Mouse (Mus musculus) lung, postnatal 25 days (tissue): Measurements from ENCODE around the gene Dnajc7.
"Not testable (repeated sequence)": the region's sequence is repeated elsewhere in the genome, so short reads cannot be mapped to it uniquely, and the experiment has no call there.

Experiments
- DNase-seq: peaks from one replicate; pipeline ENCODE4 v3.0.0; 2022; ENCODE audit warnings: low spot score

Dnajc7 gene

DNA sequence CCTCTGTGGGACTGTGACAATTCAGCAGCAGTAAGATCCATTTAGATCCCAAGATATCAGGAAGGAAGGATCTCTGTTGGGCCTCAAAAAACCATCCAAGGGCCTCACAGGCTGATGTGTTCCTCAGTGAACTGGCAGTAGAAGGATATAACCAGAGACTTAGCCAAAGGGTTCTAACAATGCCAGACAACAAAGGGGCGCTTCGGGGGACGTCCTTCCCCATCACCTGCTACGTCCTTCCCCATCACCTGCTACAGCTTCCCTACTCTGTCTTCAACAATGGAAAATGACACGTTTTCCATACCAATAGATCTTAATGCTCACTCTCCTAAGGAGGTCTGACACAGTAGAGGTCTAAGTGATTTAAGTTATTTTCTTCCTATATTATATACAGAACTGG is 3.6 kb downstream of the Dnajc7 start:
- no peak for DNase-seq

DNA sequence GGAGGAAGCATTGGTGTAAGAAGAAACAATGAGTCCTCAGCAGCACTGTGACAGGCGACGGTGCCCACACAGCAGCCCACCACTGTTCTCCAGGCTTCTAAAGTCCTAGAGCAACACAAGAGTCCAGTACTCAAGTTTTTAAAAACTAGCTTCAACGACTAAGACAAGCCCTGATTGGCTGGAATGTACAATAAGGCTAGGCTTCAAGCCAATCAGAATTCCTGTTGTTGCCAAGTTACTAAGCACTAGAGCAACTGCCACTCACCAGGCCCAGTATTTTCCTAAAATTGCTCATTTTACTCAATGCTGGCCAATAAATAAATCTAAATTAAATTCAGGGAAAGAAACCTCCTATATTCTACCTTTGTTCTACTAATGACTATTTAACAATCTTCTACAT is 6.7 kb downstream of the Dnajc7 start:
- peak; percentile 27 for DNase-seq

- no peak for DNase-seq
Observed at GRCm38 (mm10) chr11:100611627-100612026, 8.3 kb downstream of the Dnajc7 start.

GRCm38 (mm10) chr11:100609997-100610680 is 9.8 kb downstream of the Dnajc7 start:
- DNase-seq: peak; percentile 19

GRCm38 (mm10) chr11:100609355-100609996 is 10.5 kb downstream of the Dnajc7 start:
- DNase-seq: no peak

- peak; percentile 27 for DNase-seq
Observed at GRCm38 (mm10) chr11:100608796-100609195, 11.2 kb downstream of the Dnajc7 start.

GRCm38 (mm10) chr11:100607121-100607520 is 12.8 kb downstream of the Dnajc7 start:
- DNase-seq: no peak

DNA sequence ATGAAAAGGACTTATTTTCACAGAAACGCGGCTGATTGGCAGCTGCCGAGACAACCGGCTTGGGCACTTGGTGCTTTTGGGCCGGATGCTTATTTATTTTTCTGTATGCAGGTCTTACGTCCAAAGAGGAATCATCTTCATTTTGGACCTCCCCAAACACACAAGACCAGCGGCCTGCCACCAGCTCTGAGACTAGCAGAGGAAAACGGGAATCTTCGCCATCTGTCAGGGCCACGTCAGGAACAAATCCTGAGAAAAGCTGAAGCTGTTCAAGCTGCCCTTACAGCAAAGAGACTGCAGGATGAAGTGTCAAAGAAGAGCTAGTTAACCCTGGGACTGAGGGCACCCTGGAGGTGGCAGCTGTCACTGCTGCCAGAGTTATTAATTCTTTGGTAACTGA is 14.5 kb downstream of the Dnajc7 start:
- no peak for DNase-seq

DNA sequence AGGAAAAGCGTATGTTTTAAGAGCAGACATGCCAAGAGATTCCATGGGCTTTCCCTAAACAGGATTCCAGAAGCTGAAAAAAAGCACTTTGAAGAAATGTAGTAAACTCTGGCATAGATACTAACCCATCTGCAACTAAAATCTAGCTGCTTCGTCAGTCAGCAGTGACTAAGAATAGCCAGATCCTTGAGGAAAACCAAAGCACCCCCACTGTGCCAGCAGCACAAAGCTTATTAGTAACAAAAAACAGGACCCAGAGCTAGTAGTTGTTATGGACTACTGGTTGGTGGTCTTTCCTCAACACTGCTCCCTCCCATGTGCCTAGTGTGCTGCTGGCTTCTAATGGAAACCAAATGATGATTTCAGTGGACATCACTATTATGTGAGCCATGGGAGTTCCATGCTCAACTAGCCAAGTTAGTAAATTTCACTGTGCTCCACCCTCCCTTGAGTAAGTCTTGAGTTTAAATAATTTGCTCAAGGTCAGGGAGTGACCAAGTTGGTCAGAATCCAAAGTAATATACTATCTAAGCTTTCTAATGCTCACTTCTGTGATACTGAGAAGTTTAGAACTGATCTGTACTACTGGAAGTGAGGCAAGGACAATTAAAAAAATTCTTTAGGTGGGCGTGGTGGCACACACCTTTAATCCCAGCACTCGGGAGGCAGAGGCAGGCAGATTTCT is 15.5 kb downstream of the Dnajc7 start:
- no peak for DNase-seq

GRCm38 (mm10) chr11:100603813-100604212 is 16.2 kb downstream of the Dnajc7 start:
- no peak for DNase-seq

DNA sequence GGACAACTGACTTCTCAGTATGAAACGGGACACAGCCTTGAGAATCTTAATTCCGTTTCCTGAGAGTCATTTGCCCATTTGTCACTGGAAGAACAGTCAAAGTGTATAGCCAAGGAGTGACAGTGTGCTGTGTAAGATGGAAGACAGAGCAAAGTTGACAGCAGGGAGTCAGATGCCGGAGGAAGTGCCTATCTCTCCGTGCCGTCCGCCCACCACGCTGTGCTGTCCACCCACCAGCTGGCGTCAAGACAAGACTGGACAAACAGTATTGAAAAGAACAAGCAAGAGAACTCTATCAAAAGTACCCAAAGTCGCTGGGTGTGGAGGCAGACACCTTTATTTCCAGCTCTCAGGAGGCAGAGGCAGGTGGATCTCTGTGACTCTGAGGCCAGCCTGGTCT is 16.8 kb downstream of the Dnajc7 start:
- no peak for DNase-seq

GRCm38 (mm10) chr11:100601372-100601771 is 18.6 kb downstream of the Dnajc7 start:
- no peak for DNase-seq

- DNase-seq: no peak
Observed at GRCm38 (mm10) chr11:100598074-100598473, 21.9 kb downstream of the Dnajc7 start.

DNA sequence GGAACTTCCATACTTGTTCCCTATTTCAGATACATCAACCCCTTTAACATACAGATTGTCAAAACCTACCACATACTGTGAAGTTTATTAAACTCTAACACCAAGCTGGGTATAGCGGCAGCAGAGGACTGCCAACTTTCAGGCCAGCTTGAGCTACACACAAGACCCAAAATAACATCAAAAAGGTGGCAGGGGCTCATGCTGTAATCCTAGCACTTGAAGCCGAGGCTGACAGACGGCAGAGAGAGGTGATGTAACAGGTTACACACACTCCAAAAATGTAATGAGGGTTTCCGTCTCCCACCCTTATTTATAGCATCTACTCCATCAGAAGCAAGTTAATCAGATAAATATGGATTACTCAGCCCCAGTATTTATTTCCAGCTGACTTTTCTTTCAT is 24.4 kb downstream of the Dnajc7 start:
- no peak for DNase-seq

DNA sequence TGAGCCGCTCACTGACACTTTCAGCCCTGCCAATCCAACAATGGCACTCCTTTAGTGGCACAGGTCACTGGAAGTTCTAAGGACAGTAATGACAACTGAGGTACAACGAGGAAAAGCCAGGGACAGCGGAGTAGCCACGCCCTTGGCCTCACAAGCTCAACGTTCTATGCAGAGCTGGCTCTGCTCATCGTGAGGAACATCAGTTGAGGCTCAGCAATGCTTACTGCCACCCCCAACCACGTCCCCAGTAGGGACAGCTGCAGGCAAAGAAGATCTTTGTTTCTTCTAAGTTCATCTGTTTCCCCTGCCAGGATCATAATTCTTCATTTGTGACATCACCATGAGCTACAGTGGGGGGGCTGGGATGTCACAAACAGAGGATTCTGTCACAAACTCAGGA is 25.4 kb downstream of the Dnajc7 start:
- DNase-seq: no peak

DNA sequence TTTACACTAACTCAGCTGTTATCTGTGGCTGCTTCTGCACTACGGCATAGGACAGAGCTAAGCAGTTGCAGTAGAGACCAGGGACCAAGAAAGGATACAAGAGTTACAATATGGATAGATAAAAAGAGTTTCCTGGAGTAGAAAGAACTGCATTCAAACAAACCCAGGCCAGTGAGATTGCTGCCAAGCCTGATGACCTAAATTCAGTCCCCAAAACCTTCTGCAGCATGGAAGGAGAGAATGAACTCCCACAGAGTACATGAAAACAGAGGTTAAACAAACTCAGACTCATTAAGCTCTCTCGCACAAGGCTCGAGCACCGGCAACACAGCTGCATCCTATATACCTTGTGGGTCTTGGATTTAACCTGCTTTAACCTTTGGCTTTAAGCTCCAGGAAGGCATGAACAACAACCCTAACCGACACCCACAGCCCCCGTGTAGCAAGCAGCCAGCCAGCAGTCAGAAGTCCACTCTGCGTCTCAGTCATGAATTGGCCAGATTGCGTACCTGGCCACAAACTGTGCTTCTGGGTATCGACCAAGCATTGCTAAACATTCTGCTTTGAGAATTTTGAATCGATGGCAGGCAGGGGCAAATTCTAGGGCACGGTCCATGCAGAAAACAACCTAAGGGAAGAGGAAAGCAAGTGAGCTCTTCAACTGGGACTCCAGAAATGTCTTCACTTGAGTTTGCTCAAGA is 27.5 kb downstream of the Dnajc7 start:
- DNase-seq: no peak

DNA sequence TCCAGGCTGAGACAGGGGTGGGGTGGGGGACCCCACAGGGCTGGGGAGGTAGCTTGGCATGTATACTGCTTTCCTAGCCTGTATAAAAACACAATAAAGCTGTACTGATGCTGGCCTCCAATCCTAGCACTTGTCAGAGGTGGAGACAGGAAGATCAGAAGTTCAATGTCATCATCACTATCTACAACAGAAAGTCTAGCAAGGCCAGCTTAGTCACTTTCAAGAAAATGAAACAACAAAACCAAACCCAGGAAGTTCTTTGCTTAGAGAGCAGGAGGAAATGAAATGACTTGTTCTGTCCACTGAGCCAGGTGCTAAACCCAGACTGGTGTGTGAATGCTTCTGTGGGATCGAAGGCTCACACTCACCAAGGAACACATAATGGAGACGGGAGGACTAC is 31.5 kb downstream of the Dnajc7 start:
- DNase-seq: no peak

DNA sequence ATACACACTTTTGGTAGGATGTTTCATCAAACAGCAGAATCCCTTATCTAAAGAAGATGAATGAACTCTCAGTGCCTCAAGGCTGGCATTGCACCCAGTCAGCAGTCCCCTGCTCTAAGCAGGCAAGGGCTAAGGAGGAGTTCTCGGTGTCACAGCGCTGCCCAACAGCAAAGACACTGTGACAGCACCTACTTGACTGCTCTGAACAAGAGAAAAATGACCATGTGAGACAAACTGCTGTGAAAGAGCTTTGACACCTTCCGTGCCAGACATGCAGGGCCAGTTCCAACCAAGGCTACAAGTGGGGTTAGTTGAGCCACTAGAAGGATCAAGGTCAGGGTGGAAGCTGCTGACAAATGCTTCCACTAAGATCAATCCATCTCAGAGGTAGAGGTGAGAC is 34.8 kb downstream of the Dnajc7 start:
- DNase-seq: no peak

DNA sequence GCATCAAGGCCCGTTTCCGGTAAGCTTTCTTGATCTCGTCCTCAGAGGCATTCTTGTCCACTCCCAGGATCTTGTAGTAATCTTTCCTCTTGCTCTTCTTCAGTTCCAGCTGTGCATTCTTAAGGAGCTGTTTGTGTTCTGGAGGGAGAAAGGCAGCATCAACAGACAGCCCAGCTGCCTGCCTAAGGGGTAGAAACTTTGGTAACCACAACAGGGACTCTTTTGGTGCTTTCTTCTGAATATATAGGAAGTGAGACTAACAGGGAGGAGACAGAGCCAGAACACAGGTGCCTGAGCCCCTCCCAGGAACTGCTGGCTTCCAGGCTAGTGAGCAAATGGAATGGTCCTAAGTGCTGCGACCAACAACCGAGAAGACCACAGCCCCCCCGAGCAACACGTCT is 35.4 kb downstream of the Dnajc7 start:
- no peak for DNase-seq

DNA sequence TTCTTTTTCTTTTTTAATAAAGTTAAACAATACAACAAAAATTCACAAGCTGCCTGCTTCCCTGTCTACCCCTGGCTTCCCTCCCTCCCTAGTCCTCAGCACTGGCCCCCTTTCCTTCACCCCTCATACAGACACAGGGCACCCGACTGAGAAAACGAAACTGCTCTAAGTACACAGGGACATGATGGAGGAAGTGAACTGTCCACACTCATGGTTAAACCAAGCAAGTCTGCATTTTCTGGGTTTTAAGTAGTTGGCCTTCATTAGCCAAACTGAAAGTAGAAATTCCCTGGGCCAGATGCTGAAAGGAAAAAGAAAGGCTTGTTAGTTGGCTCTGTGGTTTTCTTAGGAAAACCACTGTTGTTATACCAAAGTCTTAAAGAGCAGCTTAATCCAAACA is 37.1 kb downstream of the Dnajc7 start:
- DNase-seq: no peak

- DNase-seq: not testable (repeated sequence)
Observed at GRCm38 (mm10) chr11:100582413-100582812, 37.6 kb downstream of the Dnajc7 start.

DNA sequence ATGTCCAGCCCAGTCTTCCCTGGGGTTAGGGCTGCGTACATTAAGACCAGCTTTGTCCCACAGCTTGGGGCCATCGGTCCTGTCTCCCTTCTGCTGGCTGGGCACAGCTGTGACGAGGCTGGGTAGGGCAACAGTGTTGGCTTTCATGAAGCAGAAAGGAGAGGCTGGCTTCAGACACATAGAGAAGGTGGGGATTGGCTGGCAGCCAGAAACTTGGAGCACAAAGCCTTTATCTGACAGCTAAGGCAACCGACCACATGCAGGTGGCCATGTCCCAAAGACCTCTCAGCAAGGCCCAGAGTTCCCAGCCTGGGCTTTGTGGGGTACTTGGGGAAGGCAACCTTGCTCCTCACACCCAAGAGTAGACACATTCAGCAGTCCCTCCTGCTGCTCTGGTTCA is 38.2 kb downstream of the Dnajc7 start:
- no peak for DNase-seq

- no peak for DNase-seq
Observed at GRCm38 (mm10) chr11:100580275-100580674, 39.7 kb downstream of the Dnajc7 start.
